Mouse (Mus musculus): ENCODE measurements around the gene Map3k9.
A peak's percentile ranks its signal among the peaks of the same experiment; 100 is the strongest.

Gene Map3k9

DNA sequence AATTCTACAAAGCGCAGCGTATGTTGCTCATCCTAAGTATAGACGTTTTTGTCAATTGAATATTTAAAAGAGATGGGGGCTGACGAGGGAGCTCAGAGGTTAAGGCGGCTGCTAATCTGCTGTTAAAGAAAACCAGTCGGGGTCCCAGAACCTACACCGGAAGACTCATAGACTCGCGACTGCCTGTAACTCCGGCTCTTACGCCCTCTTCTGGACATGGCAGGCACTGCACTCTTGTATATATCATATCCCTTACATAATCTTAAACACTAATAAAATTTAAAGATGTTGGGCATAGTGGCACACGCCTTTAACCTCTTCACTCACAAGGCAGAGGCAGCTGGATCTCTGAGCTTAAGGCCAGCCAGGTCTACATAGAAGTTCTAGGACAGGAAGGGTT is 6.3 kb upstream of the Map3k9 start:
- no peak for DNase-seq (ENCODE audit: low spot score)

DNA sequence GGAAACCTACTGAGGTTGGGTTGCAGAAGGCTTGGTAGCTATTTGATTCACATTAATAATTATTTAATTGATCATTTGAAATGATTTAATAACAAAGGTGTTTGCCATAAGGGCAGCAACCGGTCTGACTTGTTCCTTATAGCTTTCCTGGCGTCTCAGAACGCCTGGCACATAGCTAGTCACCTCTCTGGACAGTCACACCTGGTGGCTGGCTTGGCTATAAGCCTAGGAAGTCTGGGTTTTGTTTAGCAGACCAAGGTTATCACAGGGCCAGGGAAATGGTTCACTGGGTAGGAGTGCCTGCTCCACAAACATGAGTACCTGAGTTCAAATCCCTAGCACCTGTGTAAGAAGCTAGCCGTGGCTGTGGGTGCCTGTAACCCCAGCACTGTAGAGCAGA is 2.3 kb upstream of the Map3k9 start:
- no peak for DNase-seq (ENCODE audit: low spot score)

DNA sequence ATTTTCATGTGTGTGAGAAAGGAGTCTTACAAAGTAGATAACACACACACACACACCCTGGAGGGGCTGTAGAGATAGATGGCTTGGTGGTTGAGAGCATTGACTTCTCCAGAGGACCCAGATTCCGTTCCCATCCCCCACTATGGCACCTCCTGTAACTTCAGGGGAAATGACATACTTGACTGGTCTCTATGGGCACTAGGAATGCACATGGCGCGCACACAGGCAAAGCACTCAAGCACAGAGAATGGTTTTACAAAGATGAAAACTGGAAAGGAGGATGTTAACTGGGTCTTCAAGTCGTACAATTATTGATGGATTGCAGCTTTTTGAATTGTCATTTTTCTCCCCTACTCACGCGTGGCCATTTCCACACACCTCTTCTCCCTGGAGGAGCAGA is 1.6 kb upstream of the Map3k9 start:
- DNase-seq (ENCODE audit: low spot score): no peak

DNA sequence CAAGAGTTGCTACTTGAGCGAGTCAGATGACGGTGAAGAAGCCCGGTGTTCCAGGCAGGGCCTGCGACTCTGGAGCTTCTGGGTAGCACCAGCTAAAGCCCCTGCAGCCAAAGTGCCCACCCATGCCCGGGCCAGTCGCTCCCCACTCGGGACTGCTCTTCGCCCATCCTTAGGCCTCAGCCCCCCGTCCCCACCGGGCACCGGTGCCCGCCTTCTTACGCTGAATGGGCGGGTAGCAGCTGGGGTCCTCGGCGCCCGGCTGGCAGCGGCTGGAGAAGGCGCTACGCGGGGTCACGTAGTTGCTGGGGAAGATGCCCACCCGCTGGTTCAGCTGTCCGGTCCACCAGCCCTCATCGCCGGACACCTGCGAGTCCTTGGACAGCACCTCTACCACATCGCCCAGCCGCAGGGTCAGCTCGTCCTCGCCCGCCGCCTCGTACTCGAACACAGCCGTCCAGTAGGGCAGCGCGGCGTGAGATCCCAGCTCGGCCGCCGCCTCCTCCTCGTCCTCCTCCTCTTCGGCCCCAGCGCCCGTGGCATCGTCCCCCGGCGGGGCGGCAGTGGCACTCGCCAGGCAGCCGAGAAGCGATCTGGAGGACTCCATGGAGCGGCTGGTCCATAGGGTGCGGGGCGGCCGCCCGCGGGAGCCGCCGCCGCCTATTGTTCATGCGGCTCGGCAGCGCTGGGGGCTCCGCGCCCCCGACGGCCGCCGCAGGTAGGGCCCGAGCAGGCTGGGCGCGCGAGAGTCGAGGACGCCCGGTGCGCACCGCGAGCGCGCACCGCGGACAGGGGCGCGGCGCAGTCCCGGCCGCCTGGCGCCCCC is 493 bp downstream of the Map3k9 start:
- peak; percentile 25 for DNase-seq (ENCODE audit: low spot score)

DNA sequence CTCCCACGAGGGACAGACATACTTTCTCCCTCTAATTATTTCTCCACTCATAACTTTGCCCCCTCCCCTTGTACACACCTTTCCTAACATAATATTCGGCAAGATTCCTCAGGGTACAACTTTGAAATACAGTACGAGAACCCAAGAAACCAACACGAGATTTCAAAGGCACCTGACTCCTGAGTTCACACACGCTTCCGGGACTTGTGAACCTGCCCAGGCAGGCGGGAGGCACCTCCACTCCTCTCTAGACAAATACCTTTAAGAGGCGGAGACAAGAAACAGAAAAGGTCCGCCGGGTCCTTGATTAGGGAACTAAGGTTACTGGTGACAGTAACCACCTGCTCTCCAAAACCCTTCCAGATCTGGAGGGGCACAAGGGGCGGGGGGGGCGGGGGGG is 1.1 kb downstream of the Map3k9 start:
- no peak for DNase-seq (ENCODE audit: low spot score)

DNA sequence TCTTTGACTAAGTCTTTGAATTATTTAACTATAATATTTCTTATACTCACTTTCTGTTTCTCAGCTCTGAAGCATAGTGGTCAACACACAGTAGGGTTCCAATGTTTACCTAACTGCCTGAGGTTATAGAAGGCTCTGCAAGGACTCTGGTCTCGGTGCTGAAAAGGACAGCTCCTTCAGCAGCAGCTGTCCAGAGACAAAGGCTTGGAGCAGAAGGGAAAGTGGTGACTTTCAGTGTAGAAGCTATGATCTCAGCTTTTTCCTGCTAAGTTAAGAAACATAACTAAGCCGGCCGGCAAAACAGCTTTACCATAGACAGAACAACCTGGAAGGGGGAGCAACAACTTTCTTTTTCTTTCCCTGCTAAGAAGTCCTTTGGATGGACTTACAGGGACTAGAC is 4.8 kb downstream of the Map3k9 start:
- DNase-seq (ENCODE audit: low spot score): no peak

DNA sequence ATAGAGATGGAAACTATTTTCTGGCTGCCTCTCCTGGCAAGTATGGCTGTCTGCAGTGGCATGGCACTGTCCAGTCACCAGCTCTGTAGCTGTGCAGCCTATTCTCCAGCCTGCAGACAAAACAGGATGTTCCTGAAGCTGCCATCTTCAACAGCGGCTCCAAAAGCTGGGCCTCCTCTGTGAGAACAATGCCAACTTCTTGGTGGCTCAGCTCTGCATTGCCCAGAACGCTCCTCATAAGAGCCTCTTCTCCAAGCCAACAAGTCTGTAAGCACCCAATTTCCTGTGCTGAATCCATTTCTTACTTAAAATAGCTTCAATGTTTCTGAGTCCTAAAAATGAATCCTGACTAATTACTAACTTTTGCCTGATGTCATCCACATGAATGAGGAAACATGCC is 5.3 kb downstream of the Map3k9 start:
- DNase-seq (ENCODE audit: low spot score): no peak

DNA sequence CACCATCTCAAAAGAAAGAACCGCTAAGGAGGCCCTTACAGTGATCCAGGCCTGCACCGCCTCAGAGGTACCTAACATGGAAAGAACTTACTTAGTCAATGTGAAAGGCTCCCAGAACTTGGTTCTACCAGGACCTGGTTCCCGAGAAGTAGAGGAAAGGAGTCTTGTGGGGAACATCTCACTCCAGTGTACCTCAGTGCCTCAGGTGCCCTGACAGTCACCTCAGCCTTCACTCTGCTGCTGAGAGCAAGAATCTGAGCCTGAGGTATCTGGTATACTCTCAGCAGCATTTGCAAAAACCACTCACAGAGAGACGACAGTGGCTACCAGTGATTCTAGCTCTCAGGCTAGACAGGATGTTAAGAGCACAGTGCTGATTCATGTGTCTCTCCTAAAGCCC is 6.8 kb downstream of the Map3k9 start:
- DNase-seq (ENCODE audit: low spot score): no peak

DNA sequence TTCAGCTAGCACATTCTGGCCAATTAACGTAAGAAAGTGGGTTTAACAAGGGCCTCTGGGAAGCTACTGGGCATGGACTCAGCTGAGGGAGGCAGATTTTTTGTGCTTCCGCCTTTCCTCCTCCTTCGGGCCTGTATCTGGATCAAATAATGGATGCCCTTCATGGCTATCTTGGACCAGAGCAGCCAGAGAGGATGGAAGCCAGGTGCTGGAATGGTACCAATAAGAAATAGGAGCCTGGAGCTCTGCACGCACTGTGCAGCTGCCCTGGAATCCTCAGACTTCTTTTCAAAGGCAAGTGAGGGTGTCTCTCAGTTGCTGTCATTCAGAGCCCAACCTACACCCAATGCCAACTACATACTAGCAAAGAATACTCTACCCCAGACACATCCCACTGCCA is 11.5 kb downstream of the Map3k9 start:
- DNase-seq (ENCODE audit: low spot score): no peak

DNA sequence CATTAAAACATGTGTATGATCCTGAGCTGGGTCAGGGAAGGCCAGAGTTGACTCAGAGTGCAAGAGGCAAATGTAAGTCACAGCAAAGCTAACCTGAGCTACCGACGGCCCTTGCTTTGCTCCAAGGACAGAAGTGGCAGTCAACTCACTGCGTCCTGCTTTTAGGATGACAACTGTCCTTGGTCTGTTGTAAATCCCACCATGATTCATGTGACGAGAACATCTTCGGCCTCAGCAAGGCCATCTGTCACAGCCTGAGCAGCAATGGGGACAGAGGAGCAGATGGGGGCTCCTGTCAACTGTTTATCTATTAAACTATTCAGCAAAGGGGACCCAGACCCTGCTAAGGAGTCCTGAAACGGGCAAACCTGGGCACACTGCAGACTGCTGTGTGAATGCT is 15.6 kb downstream of the Map3k9 start:
- no peak for DNase-seq (ENCODE audit: low spot score)

DNA sequence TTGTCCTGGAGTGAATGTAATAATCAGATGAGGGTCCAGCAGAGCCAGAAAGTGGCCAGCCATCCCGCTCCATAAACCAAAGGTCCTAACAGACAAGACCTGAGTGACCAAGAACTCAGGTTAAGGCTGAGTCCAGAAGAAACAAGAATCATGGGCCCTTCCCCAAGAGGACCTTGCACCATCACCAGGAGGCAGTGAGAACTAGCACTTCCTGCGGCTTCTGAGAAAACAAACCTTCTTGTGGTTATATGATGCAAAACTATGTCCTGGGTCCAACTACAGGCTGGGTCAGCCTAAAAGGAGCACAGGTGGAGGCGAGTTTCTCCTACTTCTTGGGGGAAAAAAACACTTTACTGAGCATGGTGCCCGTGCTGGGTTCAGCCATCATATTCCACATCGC is 16.6 kb downstream of the Map3k9 start:
- DNase-seq (ENCODE audit: low spot score): no peak

DNA sequence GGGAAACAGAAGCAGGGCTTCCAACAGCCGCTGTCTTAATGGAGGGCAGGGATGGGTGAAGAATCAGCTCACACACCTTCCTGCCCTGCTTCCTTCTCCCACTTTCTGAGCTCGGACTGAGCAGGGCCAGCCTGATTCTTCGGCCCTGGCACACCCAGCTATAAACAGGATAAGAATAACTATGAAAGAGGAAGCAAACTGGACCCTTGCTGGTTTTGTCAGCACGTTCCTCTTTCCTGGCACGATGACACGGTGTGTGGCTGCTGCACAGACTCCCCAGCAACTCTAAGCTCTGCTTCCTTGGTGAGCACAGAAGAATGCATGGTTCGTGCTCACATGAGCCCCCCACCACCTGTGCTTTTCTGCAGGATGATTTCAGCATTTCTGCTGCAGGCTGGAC is 26.3 kb downstream of the Map3k9 start:
- peak; percentile 55 for DNase-seq (ENCODE audit: low spot score)

DNA sequence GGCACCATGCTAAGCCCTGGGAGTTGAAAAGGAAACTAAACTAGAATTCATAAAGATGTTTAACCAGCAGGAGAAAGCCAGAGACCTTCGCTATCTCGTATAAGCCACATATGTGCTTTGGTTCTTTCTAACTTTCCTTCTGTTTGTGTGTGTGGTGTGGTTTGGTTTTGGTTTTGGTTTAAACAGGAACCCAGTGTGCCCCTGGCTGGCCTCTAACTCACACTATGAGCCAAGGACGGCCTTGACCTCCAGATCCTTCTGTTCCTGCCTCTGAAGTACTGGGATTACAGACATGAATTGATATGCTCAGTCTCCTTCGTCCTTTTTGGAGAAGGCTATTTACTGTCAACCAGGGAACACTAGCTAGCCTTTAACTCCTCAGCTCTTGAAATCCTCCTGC is 29.9 kb downstream of the Map3k9 start:
- DNase-seq (ENCODE audit: low spot score): no peak

DNA sequence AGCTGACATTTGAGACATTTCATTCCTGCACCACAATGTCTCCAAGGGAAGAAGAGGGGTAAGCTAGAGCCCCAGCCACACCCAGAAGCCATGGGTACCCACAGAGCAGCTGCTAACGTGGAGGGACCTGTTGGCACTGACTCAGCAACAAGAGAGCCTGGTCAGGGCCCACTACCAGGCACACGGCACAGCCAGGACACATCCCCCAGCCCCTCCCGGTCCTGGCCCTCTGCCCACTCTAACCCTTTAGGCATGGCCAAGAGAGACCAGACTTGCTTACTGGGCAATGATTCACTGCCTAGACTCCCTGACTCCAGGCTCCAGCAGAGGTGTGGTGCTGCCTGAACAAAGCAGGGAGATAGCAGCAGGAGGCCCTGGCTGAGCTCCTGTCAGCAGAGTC is 32.1 kb downstream of the Map3k9 start:
- DNase-seq (ENCODE audit: low spot score): no peak

DNA sequence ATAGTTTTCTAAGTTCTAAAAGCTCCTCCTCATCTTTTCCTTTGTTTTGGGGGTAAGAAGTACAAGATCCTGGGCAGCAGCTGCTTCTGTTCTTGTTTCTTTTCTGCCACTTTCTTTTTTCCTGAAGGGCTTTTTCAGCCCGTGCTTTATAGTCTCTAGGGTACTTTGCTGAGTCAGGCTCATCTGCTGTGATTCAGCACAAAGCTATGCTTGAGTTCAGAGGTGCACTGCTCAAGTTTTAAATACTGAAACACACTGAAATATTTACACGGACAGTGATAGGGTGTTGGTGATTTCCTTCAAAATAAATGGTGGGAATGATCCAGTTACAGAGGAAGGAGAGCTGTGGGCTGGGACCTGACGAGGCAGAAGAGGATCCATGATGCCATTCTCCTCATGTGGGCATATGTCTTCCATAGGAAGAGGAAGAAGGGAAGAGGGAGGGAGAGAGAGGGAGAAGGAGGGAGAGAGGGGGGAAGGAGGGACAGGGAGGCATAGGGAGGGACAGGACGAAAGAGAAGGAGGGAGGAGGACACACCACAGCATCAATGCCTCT is 32.9 kb downstream of the Map3k9 start:
- no peak for DNase-seq (ENCODE audit: low spot score)

DNA sequence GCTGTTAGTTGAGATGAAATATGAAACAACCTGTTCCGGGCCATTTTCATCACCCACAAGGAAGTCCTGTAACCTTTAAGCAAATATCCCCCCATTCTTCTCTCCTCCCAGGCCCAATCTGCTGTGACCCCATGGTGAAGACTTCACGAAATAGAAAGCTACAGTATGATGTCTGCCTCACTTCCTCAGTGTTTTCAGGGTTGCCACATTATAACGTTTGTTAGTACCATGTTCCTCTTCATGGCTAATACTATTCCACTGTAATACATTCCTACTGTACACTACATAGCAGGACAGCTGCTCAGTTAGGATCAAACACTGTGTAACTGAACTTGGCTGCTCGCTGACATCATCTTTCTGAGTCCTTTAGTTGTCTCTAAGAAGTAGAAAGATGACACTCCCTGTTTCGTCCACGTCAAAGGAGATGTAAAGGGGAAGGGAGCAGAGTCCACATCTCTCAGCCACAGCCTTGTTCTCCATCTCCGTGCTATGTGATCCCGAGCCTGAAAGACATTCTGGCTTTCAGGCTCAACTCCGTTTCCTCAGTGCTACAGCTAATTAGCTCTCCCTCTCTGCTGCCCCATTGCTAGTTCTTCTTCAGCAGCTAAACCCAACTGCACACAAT is 34.5 kb downstream of the Map3k9 start:
- no peak for DNase-seq (ENCODE audit: low spot score)

DNA sequence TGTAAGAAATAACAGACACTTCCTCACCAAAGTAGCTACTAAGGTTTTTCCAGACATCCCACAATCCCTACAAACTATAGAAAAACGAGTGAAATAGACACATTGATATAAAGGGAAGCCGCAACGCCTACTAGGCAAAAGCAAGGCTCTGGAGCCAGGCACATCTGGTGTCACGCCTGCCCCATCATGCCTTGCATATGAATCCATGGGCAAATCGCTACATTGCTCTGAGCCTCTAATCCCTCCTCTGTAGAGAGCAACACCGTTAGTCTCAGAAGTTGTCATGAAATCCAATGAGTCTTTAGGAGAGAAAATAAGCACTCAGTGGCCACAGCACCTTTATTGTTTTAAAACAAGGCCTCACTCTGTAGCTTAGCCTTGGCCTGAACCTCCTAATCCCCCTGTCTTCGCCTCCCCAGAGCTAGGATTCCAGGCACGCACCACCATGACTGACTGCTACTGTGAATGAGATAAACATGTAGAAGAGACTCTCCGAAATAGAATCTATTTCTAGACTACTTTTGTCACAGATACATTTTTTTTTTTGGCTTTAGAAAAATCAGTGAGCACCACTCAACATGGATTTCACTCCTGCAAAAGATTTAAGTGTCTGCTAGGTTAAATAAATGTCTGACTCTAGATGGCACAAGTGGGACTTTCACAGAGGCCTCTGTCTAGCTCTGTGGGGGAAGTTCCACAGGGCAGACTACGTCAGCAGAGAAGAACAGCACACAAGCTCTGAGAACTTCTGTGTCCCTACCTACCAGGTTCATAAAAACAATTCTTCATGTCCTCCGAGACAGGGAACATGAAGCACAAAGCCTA is 45.5 kb downstream of the Map3k9 start:
- no peak for DNase-seq (ENCODE audit: low spot score)

DNA sequence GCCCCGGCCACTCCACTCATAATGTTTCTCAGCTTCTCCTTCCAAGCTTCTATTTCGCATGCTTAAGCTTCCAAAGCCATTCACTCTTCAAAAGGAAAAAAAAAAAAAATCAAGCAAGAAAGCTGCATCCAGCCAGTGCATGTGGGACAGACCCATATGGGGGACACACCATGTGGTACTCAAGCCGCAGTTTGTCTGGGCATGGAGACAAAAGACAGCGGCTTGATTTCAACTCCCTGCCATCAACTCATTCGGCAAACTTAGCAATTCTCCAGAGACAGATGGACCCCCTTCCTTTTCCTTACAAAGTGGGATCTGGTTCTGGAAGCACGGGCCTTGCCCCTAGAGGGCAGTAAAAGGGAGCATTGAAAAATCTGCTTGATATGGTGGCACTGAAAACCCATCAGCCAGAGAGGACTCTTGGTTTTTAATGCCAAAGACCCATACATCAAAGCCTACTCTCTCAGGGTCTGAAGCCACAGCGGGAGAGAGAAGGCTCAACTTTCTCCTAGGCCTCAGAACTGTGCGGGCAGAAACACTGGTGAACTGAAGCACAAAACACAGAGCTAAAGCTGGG is 54.6 kb downstream of the Map3k9 start:
- DNase-seq (ENCODE audit: low spot score): no peak

DNA sequence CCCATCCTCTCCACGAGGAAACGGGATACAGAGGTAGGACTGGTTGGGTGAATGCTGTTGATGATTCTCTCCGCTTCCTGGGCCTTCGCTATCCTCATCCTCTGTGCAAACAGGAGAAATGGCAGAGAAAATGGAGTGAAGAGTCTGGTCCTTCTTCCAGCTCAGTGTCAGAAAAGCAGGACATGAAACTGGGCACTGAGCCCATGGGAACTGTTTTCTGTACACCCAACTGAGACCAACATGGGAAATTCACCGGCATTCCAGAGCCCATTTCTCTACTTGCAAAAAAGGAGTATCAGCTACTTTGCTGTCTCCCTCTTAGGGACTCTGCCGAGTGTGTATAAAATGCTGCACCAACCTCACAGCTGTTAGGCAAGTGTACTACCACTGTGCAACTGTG is 56.2 kb downstream of the Map3k9 start:
- no peak for DNase-seq (ENCODE audit: low spot score)

DNA sequence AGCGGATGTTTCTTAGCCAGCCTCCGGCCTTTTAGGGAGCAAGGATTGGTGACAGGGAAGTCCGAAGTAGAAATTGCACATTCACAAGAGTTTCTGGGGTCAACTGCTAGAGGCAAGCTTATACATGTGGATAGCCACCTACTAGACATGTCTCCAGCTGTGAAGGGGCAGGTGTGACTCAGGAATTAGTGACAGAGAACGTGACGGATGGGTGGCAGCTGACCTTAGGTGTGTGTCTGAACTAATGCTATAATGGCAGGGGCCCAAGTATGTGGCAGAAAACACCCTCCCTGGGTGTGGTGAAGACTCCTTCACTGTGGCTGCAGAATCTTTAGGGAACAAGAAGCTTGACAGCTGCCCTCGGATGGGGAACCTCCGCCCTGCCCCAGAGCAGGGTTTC is 57.6 kb downstream of the Map3k9 start:
- no peak for DNase-seq (ENCODE audit: low spot score)

DNA sequence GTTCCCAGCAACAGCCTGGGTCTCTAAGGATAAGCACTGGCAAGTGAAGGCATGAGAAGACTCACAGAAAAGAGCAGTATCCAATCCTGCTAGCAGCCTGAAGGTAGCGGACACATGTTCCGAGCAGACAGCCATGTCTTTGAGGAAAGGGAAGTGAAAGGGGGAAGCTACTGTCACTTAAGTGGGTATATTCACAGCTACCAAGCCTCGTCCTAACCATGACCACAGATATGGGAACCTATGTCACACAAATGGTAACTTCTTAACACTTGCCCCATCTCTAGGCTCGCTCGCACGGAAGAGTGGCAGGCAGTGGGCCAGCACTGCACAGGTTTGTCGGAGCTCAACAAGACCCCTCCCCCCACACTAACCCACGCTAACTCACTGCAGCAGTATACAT is 61.3 kb downstream of the Map3k9 start:
- no peak for DNase-seq (ENCODE audit: low spot score)

DNA sequence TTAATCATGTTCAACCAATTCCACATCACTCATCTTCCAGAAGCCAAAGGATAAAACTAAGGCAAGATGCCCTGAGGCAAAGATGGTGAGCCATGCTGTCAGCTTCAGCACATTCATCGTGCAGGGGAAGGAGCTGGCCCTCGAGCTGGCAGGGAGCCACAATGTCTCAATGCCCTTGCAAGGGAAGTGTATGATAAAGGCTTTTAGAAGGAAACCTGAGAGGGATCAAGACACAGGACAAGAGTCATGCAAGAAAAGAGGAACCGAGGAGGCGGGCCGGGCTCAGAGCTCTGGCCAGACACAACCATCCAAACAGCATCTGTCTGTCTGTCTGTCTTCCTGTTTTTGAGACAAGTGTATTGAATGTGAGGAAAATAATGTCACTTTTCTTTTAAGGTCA is 61.8 kb downstream of the Map3k9 start:
- DNase-seq (ENCODE audit: low spot score): peak; percentile 62

All from layer of hippocampus, adult 11-12 months (tissue).